Mouse (Mus musculus): Measurements from ENCODE around the gene Asb17.
"Not testable (repeated sequence)": the region's sequence is repeated elsewhere in the genome, so short reads cannot be mapped to it uniquely, and the experiment has no call there.

Asb17 gene

GRCm38 (mm10) chr3:153844030-153844429 lies at the start of gene Asb17:
Gene Asb17 (plus strand): TSS chr3:153844209.
- DNase-seq (ENCODE audit: low spot score in 2 of 2), result no peak

- no peak for DNase-seq (ENCODE audit: low spot score in 2 of 2)
Observed at GRCm38 (mm10) chr3:153797574-153797973, 46.4 kb upstream of the Asb17 start.

GRCm38 (mm10) chr3:153799603-153800002 lies 44.4 kb upstream of the Asb17 start:
- DNase-seq (ENCODE audit: low spot score in 2 of 2), result no peak

- no peak for DNase-seq (ENCODE audit: low spot score in 2 of 2)
Observed at GRCm38 (mm10) chr3:153800690-153801089, 43.3 kb upstream of the Asb17 start.

- no peak for DNase-seq (ENCODE audit: low spot score in 2 of 2)
Observed at GRCm38 (mm10) chr3:153801541-153801940, 42.5 kb upstream of the Asb17 start.

GRCm38 (mm10) chr3:153802640-153803039 lies 41.4 kb upstream of the Asb17 start:
- DNase-seq (ENCODE audit: low spot score in 2 of 2), result no peak

GRCm38 (mm10) chr3:153804032-153804431 lies 40.0 kb upstream of the Asb17 start:
- DNase-seq (ENCODE audit: low spot score in 2 of 2), result no peak

GRCm38 (mm10) chr3:153806077-153806772 lies 37.8 kb upstream of the Asb17 start:
- peak; percentile 93 for DNase-seq (ENCODE audit: low spot score in 2 of 2)

- DNase-seq (ENCODE audit: low spot score in 2 of 2), result no peak
Observed at GRCm38 (mm10) chr3:153806773-153807443, 37.1 kb upstream of the Asb17 start.

GRCm38 (mm10) chr3:153807444-153808149 lies 36.4 kb upstream of the Asb17 start:
- DNase-seq (ENCODE audit: low spot score in 2 of 2), result no peak

GRCm38 (mm10) chr3:153808406-153808805 lies 35.6 kb upstream of the Asb17 start:
- no peak for DNase-seq (ENCODE audit: low spot score in 2 of 2)

- DNase-seq (ENCODE audit: low spot score in 2 of 2), result no peak
Observed at GRCm38 (mm10) chr3:153814026-153814425, 30.0 kb upstream of the Asb17 start.

GRCm38 (mm10) chr3:153817376-153817890 lies 26.6 kb upstream of the Asb17 start:
- DNase-seq (ENCODE audit: low spot score in 2 of 2), result no peak

- DNase-seq (ENCODE audit: low spot score in 2 of 2), result no peak
Observed at GRCm38 (mm10) chr3:153818723-153819122, 25.3 kb upstream of the Asb17 start.

- DNase-seq (ENCODE audit: low spot score in 2 of 2), result no peak
Observed at GRCm38 (mm10) chr3:153819438-153819837, 24.6 kb upstream of the Asb17 start.

GRCm38 (mm10) chr3:153823671-153824515 lies 20.1 kb upstream of the Asb17 start:
- DNase-seq (ENCODE audit: low spot score in 2 of 2), result no peak

GRCm38 (mm10) chr3:153825197-153825596 lies 18.8 kb upstream of the Asb17 start:
- no peak for DNase-seq (ENCODE audit: low spot score in 2 of 2)

- no peak for DNase-seq (ENCODE audit: low spot score in 2 of 2)
Observed at GRCm38 (mm10) chr3:153826616-153827015, 17.4 kb upstream of the Asb17 start.

- DNase-seq (ENCODE audit: low spot score in 2 of 2), result not testable (repeated sequence)
Observed at GRCm38 (mm10) chr3:153829788-153830187, 14.2 kb upstream of the Asb17 start.

- DNase-seq (ENCODE audit: low spot score in 2 of 2), result no peak
Observed at GRCm38 (mm10) chr3:153831014-153831872, 12.8 kb upstream of the Asb17 start.

All from right cerebral cortex, postnatal 36 days (tissue).